In the genomic region with DNA sequence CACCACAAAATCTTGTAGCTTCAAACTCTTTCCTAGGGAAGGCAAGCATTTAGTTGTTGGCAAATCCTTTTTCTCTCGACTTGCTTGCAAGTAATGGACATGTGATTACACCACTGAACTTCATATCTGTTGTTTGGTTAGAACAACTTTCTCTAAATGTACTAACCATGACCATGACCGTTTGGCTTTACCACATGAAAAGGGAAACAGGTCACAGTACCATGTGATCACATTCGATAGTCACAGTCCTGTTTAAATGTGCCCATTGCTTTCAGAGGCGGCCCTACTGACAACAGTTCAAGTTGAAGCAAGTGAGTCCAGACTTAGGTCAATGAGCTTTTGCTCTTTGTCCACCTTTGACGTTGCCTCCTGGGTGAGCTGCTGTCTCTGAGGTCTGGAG, we compare ENCODE assay signal across 25 mouse cellular contexts.
A peak's percentile ranks its signal among the peaks of the same experiment; 100 is the strongest.
DNase-seq lines count a peak whose midpoint lies in the region; ATAC-seq and TF ChIP-seq lines count a peak whose summit lies in the region.
"Had no signal": no experiment of that assay in that cellular context is flagged by ENCODE, and none has a peak within 500 bp of the region (broad histone marks: within the 10 kb centered on the region; RNA-seq: fewer than 3 reads in every experiment).

No protein-coding gene starts in this region.

- no peak for TF ChIP-seq EP300 in liver, postnatal 0 days (IDR thresholded peaks at IDR 0.05; ENCODE audit: low read depth)

- H3K27me3 ChIP-seq in kidney, embryonic 15.5 days: no peaks in the 10 kb centered on the region
- no peaks in the 10 kb centered on the region for H3K27me3 ChIP-seq in liver, postnatal 0 days (ENCODE audit: insufficient read depth, low read length)
- H3K27me3 ChIP-seq in splenic B cell, adult 2 months (ENCODE audit: control insufficient read depth, insufficient read depth, low read length, poor library complexity, severe bottlenecking): no peaks in the 10 kb centered on the region
- H3K27me3 ChIP-seq: CH12.LX; embryonic facial prominence, embryonic 12.5 days; forebrain, embryonic 13.5 days; forebrain, embryonic 15.5 days; Patski had no signal

- ATAC-seq in kidney, embryonic 15.5 days (replicated peaks; ENCODE audit: low FRiP score): no peak
- ATAC-seq in liver, postnatal 0 days: no peak
- no peak for ATAC-seq in activated CD4-positive, CD25-positive, alpha-beta regulatory T cell, adult 4 months
- ATAC-seq: CD4-positive, CD25-positive, alpha-beta regulatory T cell, adult 4 months; forebrain, embryonic 13.5 days; forebrain, embryonic 15.5 days; forebrain, postnatal 0 days; Patski had no signal

- no peak overlapping the region for H3K27ac ChIP-seq in kidney, embryonic 15.5 days
- H3K27ac ChIP-seq in liver, postnatal 0 days (ENCODE audit: low read depth): no peak overlapping the region
- H3K27ac ChIP-seq: embryonic facial prominence, embryonic 10.5 days; embryonic facial prominence, embryonic 12.5 days; forebrain, embryonic 13.5 days; forebrain, embryonic 15.5 days had no signal

- no peak overlapping the region for H3K9ac ChIP-seq in kidney, embryonic 15.5 days
- no peak overlapping the region for H3K9ac ChIP-seq in liver, postnatal 0 days (replicated peaks)
- H3K9ac ChIP-seq: embryonic facial prominence, embryonic 12.5 days; forebrain, embryonic 13.5 days; forebrain, embryonic 15.5 days; forebrain, postnatal 0 days had no signal

- no peak for TF ChIP-seq CTCF in liver, postnatal 0 days (IDR thresholded peaks at IDR 0.05; ENCODE audit: low read depth)

- no peaks in the 10 kb centered on the region for H3K36me3 ChIP-seq in kidney, embryonic 15.5 days
- no peaks in the 10 kb centered on the region for H3K36me3 ChIP-seq in liver, postnatal 0 days (replicated peaks; ENCODE audit: insufficient read depth, low read length)
- H3K36me3 ChIP-seq in splenic B cell, adult 2 months (ENCODE audit: control insufficient read depth, insufficient read depth, low read length, poor library complexity, severe bottlenecking): no peaks in the 10 kb centered on the region
- H3K36me3 ChIP-seq: embryonic facial prominence, embryonic 10.5 days; embryonic facial prominence, embryonic 12.5 days; forebrain, embryonic 15.5 days; G1E had no signal

- WGBS in kidney, embryonic 15.5 days: 82% methylated on average over 5 of the region's 5 CpGs
- WGBS in liver, postnatal 0 days (ENCODE audit: insufficient replicate concordance): 58% methylated on average over 5 of the region's 5 CpGs

- H3K4me2 ChIP-seq in kidney, embryonic 15.5 days: no peak overlapping the region
- no peak overlapping the region for H3K4me2 ChIP-seq in liver, postnatal 0 days (ENCODE audit: low read depth, low read length)
- H3K4me2 ChIP-seq: embryonic facial prominence, embryonic 12.5 days; forebrain, embryonic 13.5 days; forebrain, embryonic 15.5 days had no signal

- H3K9me3 ChIP-seq in kidney, embryonic 15.5 days (replicated peaks): no peaks in the 10 kb centered on the region
- no peaks in the 10 kb centered on the region for H3K9me3 ChIP-seq in liver, postnatal 0 days (ENCODE audit: low read length)
- H3K9me3 ChIP-seq: embryonic facial prominence, embryonic 10.5 days; embryonic facial prominence, embryonic 12.5 days; forebrain, embryonic 13.5 days; forebrain, embryonic 15.5 days had no signal

- H3K4me1 ChIP-seq in kidney, embryonic 15.5 days: no peaks in the 10 kb centered on the region
- 0 out of 2 replicates have a peak, but pooled peaks cover 6% of the 10 kb centered on the region for H3K4me1 ChIP-seq in liver, postnatal 0 days (ENCODE audit: insufficient read depth)
- H3K4me1 ChIP-seq: embryonic facial prominence, embryonic 10.5 days; embryonic facial prominence, embryonic 12.5 days; forebrain, embryonic 15.5 days had no signal

- peak; percentile 44 for DNase-seq in kidney, adult 9 months
- DNase-seq in liver, postnatal 0 days: peak; percentile 4
- no peak for DNase-seq in liver
- DNase-seq in spleen, postnatal 36 days (ENCODE audit: low spot score in 2 of 2): peak; percentile 36 to 39
- DNase-seq in spleen, adult 12 weeks (ENCODE audit: low spot score): no peak
- DNase-seq in splenic B cell, adult 2 months (ENCODE audit: low read depth, low spot score): peak; percentile 66
- DNase-seq: adrenal gland, adult 8-10 months; adrenal gland, postnatal 14 days; adrenal gland, postnatal 36 days; cerebellum, adult 11-12 months; cerebellum, adult 2 months; cerebellum, adult 9-10 months; cerebellum, postnatal 10 days; cerebellum, postnatal 25 days; forebrain, postnatal 0 days had no signal

- H3K4me3 ChIP-seq in kidney, embryonic 15.5 days (replicated peaks): no peak overlapping the region
- H3K4me3 ChIP-seq in liver, postnatal 0 days (ENCODE audit: low read depth, low read length): no peak overlapping the region
- H3K4me3 ChIP-seq: embryonic facial prominence, embryonic 10.5 days; embryonic facial prominence, embryonic 12.5 days; forebrain, embryonic 13.5 days; forebrain, embryonic 15.5 days had no signal

Comparison
In these comparisons a context has a peak if more than half of its experiments do, and no peak if none do; other contexts are left out.
1. DNase-seq: peak in kidney, adult 9 months (single experiment), liver, postnatal 0 days (single experiment), spleen, postnatal 36 days (2 of 2) and splenic B cell, adult 2 months (single experiment); none in liver (single experiment) and spleen, adult 12 weeks (single experiment).